Mouse (Mus musculus) frontal cortex, postnatal 36 days (tissue): ENCODE results near the gene Tmc3.

Experiments used
- DNase-seq, 2 experiments: peaks; one replicate each; pipeline ENCODE4 v3.0.0; 2022; ENCODE audit warnings: low spot score in 2 of 2

The Tmc3 gene

DNA sequence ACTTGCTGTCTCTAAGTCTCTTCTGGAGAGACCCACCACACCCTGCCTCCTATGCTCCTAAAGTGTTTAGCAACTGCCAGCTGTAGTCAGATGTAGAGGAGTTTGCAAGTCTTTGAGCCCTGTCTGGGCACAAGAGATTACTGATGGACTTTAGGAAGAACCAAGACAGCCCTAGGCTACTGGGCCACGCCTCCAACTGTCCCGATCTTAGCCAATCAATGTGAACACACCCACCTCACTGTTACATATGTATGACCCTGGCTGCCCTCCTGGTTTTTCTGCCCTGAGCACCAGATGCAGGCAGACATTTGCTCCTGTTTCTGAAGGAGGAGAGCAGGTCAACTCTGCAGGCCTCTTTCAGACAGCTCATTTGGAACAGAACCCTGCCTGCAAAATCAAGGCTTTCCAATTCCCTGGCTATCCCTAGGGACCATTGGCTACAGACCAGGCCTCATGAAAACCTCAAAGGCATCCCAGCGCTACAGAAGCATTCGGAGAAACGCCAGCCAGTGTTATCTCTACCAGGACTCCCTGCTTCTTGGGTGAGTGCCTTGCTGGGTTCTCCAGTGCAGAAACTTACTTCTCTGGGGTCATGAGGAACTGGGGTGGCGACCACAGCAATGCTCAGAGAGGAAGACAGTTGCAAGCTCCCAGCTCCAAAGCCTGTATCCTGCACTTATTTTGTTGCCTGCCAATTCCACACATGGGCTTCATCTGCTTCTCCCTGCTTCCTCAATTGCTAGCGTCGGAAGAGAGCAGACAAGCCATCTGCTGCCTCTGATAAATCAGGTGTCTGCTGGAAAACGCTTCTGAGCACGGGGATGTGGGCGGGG lies at the start of gene Tmc3:
Gene Tmc3 (plus strand): TSS at position 289 of the 833 bp plus-strand sequence.
- peak; percentile 15 to 52 for DNase-seq

DNA sequence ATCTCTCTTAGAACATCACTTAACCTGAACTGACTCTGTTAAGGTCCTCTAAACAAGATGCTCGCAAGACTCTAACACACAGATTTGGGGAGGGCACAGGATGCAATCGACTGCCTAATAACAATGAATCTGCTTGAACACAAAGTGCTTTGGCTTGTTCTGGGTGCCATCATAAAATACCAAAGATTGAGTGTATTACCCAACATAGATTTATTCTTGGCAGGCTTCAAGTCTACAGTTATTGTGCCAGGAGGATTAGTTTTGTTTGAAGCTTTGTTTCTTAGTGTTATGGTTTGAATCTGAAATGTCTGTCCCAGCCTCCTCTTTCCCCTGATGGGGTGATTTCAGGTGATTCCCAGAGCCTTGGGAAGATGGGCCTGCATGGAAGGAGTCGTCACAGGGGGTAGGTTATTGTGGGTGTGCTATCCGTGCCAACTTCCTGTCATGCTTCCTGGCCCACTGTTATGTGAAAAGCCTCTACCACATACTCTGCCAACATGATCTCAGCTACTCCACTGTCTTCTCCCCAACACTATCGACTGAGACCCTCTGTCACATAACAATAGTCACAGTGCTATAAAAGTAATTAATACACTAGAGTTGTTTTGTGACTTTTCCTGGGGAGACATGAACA lies 43.1 kb upstream of the Tmc3 start:
- no peak for DNase-seq

DNA sequence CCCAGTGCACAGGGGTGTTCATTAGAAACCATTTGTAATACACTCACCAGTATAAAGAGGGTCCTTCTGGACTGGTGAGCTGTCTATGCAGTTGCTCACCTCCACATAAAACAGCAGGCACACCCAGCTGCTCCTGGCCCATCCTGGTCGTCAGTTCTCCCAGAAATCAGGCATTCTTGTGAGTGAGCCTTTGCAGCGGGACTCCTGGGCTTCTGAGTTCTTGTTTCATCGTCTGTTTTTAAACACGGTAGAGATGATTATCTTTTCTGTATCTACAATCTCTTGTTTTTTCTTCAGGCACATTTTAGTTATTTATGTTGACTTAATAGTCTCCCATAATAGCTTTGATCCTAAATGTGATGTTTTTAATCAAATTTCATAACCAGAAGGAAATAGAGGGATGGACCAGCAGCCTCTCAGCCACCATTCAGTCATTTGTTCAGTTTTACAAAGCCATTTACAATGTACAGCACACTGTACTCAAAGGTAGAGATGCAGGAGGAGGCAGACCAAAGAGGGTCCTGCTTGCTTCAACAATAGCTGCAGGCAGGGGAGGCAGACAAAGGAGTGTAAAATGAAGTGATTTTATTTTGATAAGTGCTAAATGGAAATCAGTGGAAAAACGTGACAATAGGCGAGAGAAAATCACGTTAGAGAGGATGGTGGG lies 35.9 kb upstream of the Tmc3 start:
- DNase-seq = no peak

DNA sequence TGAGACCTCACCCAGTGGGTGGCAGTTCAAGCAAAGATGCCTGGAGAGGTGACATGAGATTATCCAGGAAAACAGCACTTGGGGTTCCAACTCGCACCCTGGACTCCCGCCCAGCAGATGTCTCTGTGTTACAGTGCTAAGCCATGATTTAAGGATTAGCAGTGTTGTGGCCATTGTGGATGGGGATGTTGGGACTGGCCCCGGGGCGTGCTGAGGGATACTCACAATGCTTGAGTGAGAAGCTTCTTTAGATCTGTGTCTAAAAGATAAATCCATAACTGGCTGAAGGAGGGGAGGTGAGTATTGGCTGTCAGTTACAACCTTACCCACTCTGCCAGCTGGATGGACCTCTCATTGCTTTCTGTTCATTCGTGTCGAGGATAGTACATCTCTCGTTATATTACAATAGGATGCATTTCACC lies 35.4 kb upstream of the Tmc3 start:
- no peak for DNase-seq

DNA sequence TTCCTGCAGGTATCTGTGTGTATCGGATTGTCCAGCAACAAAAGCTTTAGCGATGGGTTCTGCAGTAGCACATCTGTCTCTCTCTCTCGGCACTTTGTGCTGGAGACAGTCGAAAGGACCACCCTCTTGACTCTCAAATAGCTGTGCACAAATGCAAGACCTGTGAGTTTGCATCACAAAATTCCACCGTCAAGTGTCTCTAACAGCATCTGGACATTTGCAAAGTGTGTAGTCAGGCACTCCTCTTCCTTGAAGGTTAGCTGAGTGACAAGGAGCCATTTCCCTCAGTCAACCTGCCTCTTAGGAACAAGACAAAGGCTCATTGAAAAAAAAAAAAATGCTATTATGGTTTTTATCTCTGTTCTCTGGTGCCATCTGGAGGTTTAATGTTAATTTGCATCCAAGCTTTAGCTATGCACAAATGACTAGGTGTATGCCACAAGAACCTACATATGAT lies 34.7 kb upstream of the Tmc3 start:
- peak; percentile 6 to 47 for DNase-seq

DNA sequence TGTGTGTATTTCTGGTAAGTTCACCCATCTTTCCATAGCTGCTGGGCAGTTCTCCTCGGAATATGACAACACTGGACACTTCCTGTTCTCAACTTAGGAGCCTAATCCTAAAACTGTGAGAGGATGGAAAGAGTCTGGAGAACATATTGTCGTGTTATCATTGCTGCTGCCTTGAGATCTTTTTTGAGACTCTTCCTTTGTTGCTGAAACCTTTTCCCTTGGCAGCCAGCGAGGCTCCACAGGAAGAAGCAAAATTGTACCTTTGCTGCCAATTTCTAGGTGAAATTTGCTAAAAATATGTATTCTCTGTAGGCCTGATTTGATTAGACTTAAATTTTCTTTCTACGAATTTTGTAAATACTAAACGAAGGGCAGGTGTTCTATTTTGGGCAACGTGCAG lies 30.2 kb upstream of the Tmc3 start:
- no peak for DNase-seq

DNA sequence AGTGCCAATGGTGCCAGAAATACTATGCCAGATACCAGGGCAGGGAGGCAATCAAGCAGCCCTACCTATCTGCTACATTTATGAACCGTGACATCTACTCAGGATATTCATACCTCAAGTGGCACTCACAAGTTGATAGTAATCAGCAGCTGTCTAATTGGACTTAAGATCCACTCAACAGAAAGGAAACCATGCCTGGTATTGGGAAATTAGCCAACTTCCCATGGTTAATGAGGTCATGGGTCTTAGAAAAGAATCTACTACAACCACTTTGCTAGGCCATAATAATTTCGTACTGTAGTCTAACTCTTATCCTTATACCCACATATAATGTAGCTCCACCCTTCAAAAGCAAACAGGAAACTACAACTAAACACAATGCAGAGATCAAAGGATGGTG lies 28.2 kb upstream of the Tmc3 start:
- no peak for DNase-seq

DNA sequence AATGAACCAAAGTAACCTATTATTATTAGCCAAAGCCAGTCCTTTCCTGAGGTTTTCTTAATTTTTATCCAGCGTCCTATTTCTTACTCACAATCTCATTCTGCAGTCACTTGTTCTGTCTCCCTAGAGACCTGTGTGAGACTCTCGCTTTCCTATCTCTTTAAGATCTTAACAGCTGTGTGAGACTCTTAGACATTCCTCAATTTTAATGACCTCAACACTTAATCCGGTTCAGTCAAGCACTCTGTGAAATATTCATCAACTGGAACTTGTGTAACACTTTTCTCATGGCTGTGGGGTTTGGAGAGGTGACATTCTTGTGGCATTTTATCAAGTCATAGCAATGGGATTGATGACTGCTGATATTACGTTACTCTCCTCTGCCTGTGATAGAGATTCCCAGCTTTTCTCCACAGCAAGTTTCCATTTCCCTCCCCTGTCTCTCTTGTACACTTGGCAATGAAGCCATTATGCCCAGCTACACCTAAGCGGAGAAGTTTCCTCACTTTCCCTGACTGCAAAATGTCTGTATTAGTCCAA lies 25.9 kb upstream of the Tmc3 start:
- DNase-seq = no peak

DNA sequence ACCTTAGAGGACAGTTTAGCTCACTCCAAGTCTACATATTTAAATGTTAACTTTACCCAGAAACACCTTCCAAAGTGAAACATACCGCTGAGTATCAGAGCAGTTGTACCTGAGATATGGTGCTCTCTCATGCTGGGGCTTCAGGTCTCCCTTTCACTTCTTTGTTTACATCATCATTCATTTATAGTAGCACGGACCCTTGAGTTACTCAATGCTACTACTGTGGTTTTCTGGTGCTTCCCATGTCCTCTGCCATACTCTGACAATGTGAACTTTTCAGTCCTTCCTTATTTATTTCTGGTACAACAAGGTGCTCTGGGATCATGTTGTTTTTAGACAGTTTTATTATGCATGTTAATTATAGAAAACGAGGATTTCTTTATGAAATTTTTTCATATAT lies 25.2 kb upstream of the Tmc3 start:
- no peak for DNase-seq

DNA sequence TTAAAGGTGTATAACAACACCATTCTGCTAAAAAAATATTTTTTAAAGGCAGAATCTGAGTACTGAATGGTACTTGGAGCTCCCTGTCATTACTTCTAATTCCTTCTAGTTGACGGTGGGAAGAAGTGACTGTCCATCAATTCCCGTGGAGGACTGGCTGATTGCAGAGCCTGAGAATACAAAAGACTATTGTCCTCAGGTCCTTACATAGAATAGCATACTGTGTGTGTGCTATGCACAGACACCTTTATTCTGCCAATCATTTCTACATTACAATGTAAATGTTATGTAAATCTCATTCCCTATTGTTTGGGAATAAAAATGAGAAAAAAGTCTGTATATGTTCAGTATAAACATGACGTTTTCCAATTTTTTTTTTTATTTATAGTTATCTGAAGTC lies 22.9 kb upstream of the Tmc3 start:
- DNase-seq = no peak

DNA sequence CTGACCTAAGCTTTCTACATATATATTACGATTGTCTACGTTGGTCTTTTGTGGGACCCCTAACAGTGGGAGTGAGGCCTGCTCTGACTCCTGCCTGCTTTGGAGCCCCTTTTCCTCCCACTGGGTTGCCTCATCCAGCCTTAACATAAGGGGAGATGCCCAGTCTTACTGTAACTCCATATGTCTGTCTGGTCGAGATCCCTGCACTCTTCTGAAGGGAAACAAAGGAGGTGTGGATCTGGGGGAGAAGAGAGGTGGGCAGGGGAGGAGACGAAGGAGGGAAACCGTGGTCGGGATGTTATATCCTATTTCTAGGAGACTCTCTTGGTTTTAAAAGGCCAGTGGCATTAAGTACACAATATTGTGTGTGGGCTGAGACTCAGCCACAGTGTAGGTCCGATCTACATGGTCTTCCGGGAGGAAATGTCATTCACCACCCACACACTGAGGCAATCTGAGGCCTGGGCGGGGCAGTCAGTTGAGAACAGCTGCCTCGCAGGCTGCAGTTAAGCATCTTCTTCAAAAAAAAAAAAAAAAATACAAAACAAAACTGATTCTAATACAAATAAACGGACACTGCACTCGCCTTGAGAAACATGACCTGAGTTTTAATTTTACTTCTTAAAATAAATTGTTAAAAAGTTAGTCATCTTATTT lies 20.0 kb upstream of the Tmc3 start:
- no peak for DNase-seq

DNA sequence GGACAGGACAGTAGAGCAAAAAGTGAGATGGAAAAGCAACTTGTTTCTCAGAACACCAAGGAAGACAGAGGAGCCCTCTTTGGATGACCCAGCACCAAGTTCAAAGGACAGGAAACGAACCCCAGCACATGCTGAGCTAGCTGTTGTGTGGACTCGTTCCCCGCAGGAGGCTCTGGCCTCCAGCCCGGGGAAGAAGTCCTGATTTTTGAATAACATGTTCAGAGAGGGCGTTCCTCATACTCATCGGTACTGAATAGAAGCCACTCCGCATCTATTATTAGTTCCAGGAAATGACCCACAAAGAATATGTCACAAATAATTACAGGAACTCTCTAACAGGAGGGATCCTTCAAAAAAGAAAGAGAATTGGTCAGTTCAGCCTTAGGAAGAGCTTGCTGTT lies 18.8 kb upstream of the Tmc3 start:
- no peak for DNase-seq

DNA sequence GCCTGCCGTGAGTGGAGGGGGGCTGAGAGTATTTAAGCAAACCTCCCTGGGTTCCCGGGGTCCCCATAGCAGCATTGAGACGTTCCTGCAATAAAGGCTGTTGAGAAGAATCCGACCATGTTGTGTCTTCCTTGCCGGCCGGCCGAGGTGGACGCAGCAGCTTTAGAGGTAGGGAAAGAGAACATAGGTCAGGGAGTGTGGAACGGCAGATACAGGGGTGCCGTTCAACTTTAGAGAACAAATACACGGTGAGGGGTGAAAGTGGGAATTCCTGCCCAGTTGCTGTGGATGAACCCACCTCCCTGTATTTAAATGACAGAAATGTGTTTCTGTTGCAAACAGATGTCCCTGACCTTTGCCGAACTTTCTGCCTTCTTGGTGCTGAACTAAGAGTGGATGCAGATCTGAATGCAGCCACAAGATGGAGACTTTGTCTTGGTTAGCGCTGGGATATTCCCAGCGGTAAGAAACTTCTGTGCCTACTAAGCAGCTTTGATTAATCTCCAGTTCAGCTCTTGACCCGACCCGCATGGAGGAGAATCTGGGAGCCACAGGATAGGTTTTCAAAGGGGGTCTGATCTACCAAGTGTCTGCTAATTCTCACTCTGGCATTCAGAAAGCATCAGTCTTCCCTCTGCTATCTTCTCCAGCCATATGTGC lies 16.8 kb upstream of the Tmc3 start:
- peak; percentile 25 to 40 for DNase-seq

DNA sequence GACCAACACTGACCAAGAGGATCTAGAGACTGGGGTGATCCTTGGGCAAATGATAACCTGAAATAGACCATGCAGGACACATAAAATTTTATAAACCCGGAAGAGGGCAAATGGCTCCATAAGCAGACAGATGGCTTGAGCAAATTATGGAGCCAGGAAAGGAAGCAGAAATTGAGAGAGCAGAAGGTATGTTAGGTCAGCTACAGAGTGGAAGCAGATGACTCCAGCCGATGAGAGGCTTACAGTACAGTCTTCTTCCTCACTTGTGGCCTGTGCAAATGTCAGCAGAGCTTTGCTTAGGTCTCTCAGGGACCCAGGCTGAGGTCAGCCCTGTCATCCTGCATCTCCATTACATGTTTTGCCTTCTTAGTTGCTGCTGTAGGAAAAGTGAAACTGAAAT lies 15.9 kb upstream of the Tmc3 start:
- DNase-seq = no peak

DNA sequence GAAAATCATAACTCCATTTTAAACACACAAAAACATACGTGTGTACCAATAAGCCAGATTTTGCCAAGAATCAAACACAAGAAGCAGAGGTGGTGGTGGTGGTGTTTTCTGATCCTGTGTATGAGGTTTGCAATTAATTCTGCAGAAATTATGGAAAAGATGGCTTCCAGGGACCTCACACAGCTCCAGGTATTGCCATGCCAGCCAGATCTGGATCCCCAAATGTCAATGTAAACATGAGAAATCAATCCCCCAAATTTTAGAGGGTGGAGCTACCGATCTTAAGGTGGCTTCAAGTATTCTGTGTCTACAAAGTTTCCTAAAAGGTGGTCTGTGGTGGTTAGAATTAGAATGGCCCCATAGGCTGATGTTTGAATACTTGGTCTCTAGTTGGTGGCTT lies 15.3 kb upstream of the Tmc3 start:
- no peak for DNase-seq

DNA sequence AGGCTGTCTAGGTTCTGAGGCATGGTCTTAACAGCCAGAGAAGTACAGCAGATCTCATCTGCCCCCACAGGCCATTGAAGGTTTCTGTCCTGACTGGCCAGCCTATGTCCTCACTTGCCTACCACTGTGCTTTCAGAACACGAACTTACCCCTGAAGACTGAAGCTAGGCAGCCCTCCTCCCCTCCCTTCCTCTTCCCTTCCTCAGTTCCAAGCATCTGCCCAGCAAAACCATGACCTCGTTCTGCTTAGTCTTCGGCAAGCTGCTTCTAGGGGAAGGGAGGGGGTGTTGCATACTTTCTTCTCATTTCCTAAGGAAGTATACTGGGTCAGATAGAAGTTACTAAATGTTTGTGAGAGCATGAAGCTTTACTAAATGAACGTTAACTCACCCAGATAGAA lies 13.7 kb upstream of the Tmc3 start:
- DNase-seq = no peak

DNA sequence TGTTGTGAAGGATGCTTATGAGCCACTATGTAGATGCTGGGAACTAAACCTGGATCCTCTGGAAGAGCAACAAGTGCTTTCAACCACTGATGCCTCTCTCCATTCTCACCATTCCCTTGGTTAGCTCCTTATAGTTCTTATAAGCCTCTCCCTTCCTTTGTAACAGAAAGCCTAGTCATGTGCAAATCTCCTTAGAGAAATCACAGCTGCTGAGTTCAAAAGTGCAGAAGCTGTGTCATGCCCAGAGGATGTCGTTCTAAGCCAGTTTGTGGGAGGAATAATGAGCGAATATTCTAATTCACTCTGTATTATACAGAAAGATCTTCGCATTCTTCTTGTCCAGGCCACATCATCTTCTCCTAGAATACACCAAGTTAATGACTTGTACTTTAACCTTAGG lies 12.8 kb upstream of the Tmc3 start:
- DNase-seq = no peak

DNA sequence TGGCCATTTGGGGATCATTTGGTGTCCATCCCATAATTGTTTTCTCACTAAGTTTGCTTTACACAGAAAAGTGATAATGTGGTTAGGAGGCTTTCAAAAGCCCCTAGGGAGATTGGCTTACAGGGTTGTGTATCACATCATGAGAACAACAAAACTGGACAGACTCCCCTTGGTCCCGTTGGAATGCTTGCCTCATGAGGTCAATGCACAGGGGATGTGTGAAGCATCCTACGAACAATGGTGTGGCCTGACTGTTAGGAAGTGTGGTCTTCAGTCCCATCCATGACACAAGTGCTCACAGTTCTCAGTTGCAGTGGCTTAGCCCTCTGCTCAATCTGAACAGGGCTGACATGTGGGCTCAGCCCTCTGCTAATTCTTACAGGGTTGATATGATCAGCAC lies 12.3 kb upstream of the Tmc3 start:
- no peak for DNase-seq

DNA sequence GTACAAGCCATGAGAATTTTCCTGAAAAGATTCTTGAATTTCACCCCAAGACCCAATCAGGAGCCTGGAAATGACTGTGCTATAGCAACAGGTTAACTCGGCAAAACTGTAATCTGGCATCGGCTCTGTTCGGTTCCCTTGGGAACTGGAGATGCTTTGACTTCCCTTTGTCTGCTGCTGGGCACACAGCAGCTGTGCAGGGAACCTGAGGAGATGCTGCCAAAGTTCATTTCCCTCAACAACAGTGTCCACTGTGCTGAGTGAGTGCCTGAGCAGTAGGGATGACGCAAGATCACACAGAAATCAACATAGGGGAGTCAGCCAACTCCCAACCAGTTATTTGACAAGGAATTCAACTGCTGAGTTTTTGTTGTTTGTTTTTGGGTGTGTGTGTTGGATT lies 3.8 kb upstream of the Tmc3 start:
- peak in 1 of 2 experiments; percentile 3 for DNase-seq

DNA sequence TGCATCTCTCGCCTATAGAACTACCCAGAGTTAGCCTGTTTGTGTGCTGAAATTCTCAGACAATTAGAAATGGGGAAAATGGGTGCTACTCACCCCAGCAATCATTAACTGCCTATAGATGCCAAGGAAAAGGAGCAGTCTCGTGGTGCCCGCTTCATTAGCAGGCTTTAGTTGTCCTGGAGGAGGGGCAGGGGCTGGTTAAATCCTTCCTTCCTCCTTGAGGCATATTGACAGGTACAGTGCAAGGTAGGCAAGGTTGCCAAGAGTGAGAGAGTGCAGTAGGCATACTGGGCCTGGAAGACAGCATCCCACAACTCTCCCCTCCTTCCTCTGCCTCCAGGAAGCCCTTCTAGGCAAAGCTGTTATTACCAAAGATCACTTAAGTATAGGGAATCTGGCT lies 9.3 kb downstream of the Tmc3 start:
- DNase-seq = no peak

DNA sequence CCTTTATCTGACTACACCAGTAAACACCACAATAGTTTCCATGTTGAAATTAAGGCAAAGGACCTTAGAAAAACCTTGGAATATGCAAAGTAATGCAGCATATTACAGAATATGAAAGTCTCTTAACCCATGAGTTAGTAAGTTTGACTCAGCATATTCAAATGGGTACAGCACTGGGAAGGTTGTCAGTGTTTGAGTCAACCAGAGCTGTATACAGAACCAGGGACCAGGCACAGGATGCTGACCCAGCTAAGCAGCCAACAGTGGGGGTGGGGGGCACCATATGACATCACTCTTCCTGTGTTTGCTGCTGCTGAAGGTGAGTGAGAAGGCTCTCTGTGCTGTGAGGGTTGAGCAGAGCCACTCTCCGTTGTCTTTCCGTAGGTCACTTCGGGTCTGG lies 12.3 kb downstream of the Tmc3 start:
- no peak for DNase-seq
